Mouse (Mus musculus): Measurements from ENCODE around the gene Recql5. TPM values are rescaled to one million over a fixed set of nuclear protein-coding genes. Genes with fewer than 3 reads are reported as not detected.
"Not testable (repeated sequence)": the region's sequence is repeated elsewhere in the genome, so short reads cannot be mapped to it uniquely, and the experiment has no call there.

Gene Recql5
- polyA plus RNA-seq, 1 experiment from 2014 or later = 6.1 TPM

DNA sequence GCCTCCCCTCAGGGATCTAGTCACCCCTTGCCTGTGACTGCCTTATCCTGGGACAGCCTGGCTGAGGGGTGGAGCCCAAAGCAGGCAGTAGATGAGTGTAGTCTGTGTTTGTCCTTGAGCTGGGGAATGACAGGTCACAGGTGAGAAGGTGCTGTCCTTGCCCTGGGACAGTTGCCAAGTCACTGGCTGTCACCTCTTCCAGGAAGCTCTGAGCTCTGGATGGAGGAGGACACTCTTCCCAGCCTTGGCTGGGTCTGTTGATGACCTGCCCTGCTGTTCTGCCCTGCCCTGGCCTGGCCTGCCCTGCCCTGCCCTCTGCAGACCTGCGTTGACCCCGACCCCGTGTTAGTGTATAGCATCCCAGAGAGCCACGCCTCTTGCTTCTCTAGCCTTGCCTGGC is 60.8 kb downstream of the Recql5 start:
- TF ChIP-seq CTCF (IDR thresholded peaks at IDR 0.05; ENCODE audit: low read depth) (no peak), EP300 (IDR thresholded peaks at IDR 0.05; ENCODE audit: low read depth) (no peak)

DNA sequence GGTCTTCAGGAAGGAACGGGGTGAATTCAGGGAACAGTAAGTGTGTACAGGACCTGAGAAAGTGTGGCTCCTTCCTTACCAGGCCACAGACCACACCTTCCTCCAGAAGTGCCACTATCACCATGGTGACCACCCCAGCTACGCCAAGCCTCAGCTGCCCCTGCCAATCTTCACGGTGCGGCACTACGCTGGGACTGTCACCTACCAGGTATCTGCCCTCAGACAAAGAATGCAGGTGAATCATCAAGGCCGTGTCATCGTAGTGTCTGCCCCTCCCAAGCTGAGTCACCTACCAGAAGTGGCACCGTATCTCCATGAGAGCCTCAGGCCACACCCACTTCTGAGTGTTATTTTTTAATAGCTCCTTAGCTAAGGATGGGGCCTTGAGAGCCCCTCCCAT is 63.9 kb downstream of the Recql5 start:
- 49% methylated on average over 8 of the region's 8 CpGs for WGBS (ENCODE audit: insufficient replicate concordance)
- ATAC-seq (no peak), DNase-seq (no peak)
- Histone ChIP-seq H3K4me2 (ENCODE audit: low read depth, low read length) (no peak overlapping the region), H3K9me3 (ENCODE audit: low read length) (no peaks in the 10 kb centered on the region), H3K9ac (replicated peaks) (no peak overlapping the region), H3K4me1 (ENCODE audit: insufficient read depth) (peaks cover 2% of the 10 kb centered on the region; the same call in 1 of the 2 replicates), H3K36me3 (replicated peaks; ENCODE audit: insufficient read depth, low read length) (no peaks in the 10 kb centered on the region), H3K4me3 (ENCODE audit: low read depth, low read length) (no peak overlapping the region), H3K27ac (ENCODE audit: low read depth) (no peak overlapping the region), H3K27me3 (ENCODE audit: insufficient read depth, low read length) (no peaks in the 10 kb centered on the region)
- no peak for TF ChIP-seq CTCF (IDR thresholded peaks at IDR 0.05; ENCODE audit: low read depth)
- no peak for TF ChIP-seq EP300 (IDR thresholded peaks at IDR 0.05; ENCODE audit: low read depth)

More for the DNA sequence above, 60.8 kb downstream of the Recql5 start:
- Histone ChIP-seq H3K4me1 (ENCODE audit: insufficient read depth) (peaks cover 9% of the 10 kb centered on the region), H3K4me2 (ENCODE audit: low read depth, low read length) (no peak overlapping the region), H3K4me3 (ENCODE audit: low read depth, low read length) (no peak overlapping the region), H3K9me3 (ENCODE audit: low read length) (no peaks in the 10 kb centered on the region), H3K27me3 (ENCODE audit: insufficient read depth, low read length) (no peaks in the 10 kb centered on the region), H3K9ac (replicated peaks) (no peak overlapping the region), H3K36me3 (replicated peaks; ENCODE audit: insufficient read depth, low read length) (no peaks in the 10 kb centered on the region), H3K27ac (ENCODE audit: low read depth) (no peak overlapping the region)
- 52% methylated on average over 4 of the region's 4 CpGs for WGBS (ENCODE audit: insufficient replicate concordance)
- DNase-seq = peak; percentile 52
- ATAC-seq = peak; percentile 81

DNA sequence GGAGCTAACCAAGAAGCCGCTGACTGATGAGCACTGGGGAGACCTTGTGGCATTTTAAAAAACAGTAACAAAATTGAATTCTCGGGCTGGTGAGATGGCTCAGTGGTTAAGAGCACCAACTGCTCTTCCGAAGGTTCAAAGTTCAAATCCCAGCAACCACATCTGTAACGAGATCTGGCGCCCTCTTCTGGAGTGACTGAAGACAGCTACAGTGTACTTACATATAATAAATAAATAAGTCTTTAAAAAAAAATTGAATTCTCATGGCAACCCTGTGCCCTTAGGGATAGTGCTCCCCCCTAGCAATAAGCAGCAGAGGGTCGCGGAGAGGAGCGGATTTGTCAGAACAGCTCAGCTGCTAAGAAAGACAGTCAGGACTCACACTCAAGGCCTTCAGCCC is 69.4 kb downstream of the Recql5 start:
- Histone ChIP-seq H3K4me3 (ENCODE audit: low read depth, low read length) (no peak overlapping the region), H3K9ac (replicated peaks) (no peak overlapping the region), H3K4me1 (ENCODE audit: insufficient read depth) (peaks cover 4% of the 10 kb centered on the region), H3K27ac (ENCODE audit: low read depth) (no peak overlapping the region), H3K36me3 (replicated peaks; ENCODE audit: insufficient read depth, low read length) (no peaks in the 10 kb centered on the region), H3K9me3 (ENCODE audit: low read length) (no peaks in the 10 kb centered on the region), H3K27me3 (ENCODE audit: insufficient read depth, low read length) (peaks cover 18% of the 10 kb centered on the region), H3K4me2 (ENCODE audit: low read depth, low read length) (no peak overlapping the region)
- WGBS (ENCODE audit: insufficient replicate concordance) = 73% methylated on average over 8 of the region's 8 CpGs
- DNase-seq (no peak), ATAC-seq (no peak)
- TF ChIP-seq CTCF (IDR thresholded peaks at IDR 0.05; ENCODE audit: low read depth) = peak; percentile 37; the same call in 1 of the 2 replicates
- TF ChIP-seq EP300 (IDR thresholded peaks at IDR 0.05; ENCODE audit: low read depth) = no peak

- peak; percentile 91 for DNase-seq
- peak; percentile 90 for ATAC-seq
- Histone ChIP-seq H3K27ac (ENCODE audit: low read depth) (no peak overlapping the region), H3K9ac (replicated peaks) (peak overlapping the region; percentile 46), H3K36me3 (replicated peaks; ENCODE audit: insufficient read depth, low read length) (peaks cover 4% of the 10 kb centered on the region; the same call in 1 of the 2 replicates), H3K4me1 (ENCODE audit: insufficient read depth) (peaks cover 13% of the 10 kb centered on the region), H3K9me3 (ENCODE audit: low read length) (no peaks in the 10 kb centered on the region), H3K27me3 (ENCODE audit: insufficient read depth, low read length) (peaks cover 35% of the 10 kb centered on the region), H3K4me2 (ENCODE audit: low read depth, low read length) (peak overlapping the region; percentile 65), H3K4me3 (ENCODE audit: low read depth, low read length) (peak overlapping the region; percentile 34)
- WGBS (ENCODE audit: insufficient replicate concordance) = 4% methylated on average over 66 of the region's 75 CpGs
- TF ChIP-seq CTCF (IDR thresholded peaks at IDR 0.05; ENCODE audit: low read depth) = peak; percentile 81
- no peak for TF ChIP-seq EP300 (IDR thresholded peaks at IDR 0.05; ENCODE audit: low read depth)
These were observed 73.9 kb downstream of the Recql5 start for GRCm38 (mm10) chr11:115859143-115859945.

DNA sequence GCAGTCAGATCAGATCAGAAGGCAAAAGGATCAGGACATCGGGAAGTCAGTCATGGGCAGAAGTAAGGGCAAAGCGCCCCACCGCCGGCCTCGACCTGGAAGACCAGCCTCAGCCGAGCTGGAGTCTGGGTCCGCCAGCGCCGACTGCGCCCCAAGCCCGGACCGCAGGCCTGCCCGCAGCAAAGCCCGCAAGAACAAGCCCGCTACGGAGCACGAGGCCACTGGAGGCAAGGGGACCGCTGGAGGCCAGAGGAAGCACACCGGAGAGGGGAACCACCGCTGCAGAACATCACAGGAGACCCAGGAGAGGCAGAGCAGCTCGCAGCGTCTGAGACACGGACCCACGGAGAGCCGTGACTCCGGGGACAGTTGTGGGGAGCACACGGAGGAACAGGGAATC is 74.9 kb downstream of the Recql5 start, which contains the start of gene Myo15b:
Gene Myo15b (plus strand): TSS at position 53 of the 400 bp plus-strand sequence.
- WGBS (ENCODE audit: insufficient replicate concordance) = 13% methylated on average over 27 of the region's 27 CpGs

DNA sequence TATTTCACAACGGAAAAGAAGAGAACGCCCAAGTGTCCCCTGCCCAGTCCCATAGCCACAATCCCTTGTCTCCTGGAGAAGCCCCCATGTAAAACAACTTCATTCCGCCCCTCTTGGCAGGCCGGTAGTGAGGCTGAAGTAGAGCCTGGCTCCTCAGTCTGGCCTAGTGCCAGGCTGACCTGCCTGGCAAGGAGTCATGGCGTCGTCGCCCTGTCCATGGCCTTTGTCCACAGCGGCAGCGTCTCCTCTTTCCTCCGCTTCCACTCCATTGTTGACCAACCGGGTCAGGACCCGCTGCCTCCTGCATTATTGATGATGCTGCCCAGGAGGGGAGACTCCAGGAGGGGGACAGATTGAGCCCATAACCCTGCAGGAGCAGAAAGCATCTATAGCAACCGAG is 75.3 kb downstream of the Recql5 start:
- Histone ChIP-seq H3K4me3 (ENCODE audit: low read depth, low read length) (no peak overlapping the region), H3K36me3 (replicated peaks; ENCODE audit: insufficient read depth, low read length) (peaks cover 13% of the 10 kb centered on the region), H3K9me3 (ENCODE audit: low read length) (no peaks in the 10 kb centered on the region), H3K27me3 (ENCODE audit: insufficient read depth, low read length) (peaks cover 35% of the 10 kb centered on the region), H3K27ac (ENCODE audit: low read depth) (no peak overlapping the region), H3K4me1 (ENCODE audit: insufficient read depth) (peaks cover 13% of the 10 kb centered on the region), H3K4me2 (ENCODE audit: low read depth, low read length) (0 out of 2 replicates have a peak overlapping the region, but pooled peaks have one; percentile 26), H3K9ac (replicated peaks) (peak overlapping the region; percentile 6; the same call in 1 of the 2 replicates)
- ATAC-seq (no peak), DNase-seq (no peak)
- 61% methylated on average over 13 of the region's 13 CpGs for WGBS (ENCODE audit: insufficient replicate concordance)
- TF ChIP-seq CTCF (IDR thresholded peaks at IDR 0.05; ENCODE audit: low read depth) = no peak
- no peak for TF ChIP-seq EP300 (IDR thresholded peaks at IDR 0.05; ENCODE audit: low read depth)

More for the DNA sequence above, 74.9 kb downstream of the Recql5 start, which contains the start of gene Myo15b:
- H3K27me3 ChIP-seq (ENCODE audit: insufficient read depth, low read length) = peaks cover 35% of the 10 kb centered on the region
- no peak for DNase-seq
- H3K36me3 ChIP-seq (replicated peaks; ENCODE audit: insufficient read depth, low read length) = peaks cover 9% of the 10 kb centered on the region
- H3K4me1 ChIP-seq (ENCODE audit: insufficient read depth) = peaks cover 13% of the 10 kb centered on the region
- H3K4me3 ChIP-seq (ENCODE audit: low read depth, low read length) = peak within 1 kb of the TSS; percentile 34
- ATAC-seq = no peak
- H3K4me2 ChIP-seq (ENCODE audit: low read depth, low read length) = peak within 1 kb of the TSS; percentile 65
- H3K9ac ChIP-seq (replicated peaks) = peak within 1 kb of the TSS; percentile 46
- H3K9me3 ChIP-seq (ENCODE audit: low read length) = no peaks in the 10 kb centered on the region
- no peak for TF ChIP-seq CTCF (IDR thresholded peaks at IDR 0.05; ENCODE audit: low read depth)
- H3K27ac ChIP-seq (ENCODE audit: low read depth) = no peak within 1 kb of the TSS

DNA sequence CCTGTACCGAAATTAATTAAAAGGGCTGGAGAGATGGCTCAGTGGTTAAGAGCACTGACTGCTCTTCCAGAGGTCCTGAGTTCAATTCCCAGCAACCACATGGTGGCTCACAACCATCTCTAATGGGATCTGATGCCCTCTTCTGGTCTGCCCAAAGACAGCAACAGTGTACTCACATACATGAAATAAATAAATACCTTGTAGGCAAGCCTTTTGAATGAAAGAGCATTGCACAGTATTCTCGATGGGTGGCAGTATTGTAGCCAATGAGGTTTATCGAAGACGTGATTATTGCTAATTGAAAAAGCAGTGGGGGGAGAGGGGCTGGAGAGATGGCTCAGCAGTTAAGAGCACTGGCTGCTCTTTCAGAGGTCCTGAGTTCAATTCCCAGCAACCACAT is 76.1 kb downstream of the Recql5 start:
- not testable (repeated sequence) for DNase-seq; H3K9ac ChIP-seq (replicated peaks); H3K27ac ChIP-seq (ENCODE audit: low read depth); H3K9me3 ChIP-seq (ENCODE audit: low read length); H3K4me3 ChIP-seq (ENCODE audit: low read depth, low read length); ATAC-seq; H3K4me2 ChIP-seq (ENCODE audit: low read depth, low read length)
- H3K27me3 ChIP-seq (ENCODE audit: insufficient read depth, low read length) = peaks cover 35% of the 10 kb centered on the region
- 90% methylated on average over 4 of the region's 4 CpGs for WGBS (ENCODE audit: insufficient replicate concordance)
- peaks cover 18% of the 10 kb centered on the region for H3K36me3 ChIP-seq (replicated peaks; ENCODE audit: insufficient read depth, low read length)
- peaks cover 13% of the 10 kb centered on the region for H3K4me1 ChIP-seq (ENCODE audit: insufficient read depth)

Measured in liver, postnatal 0 days (tissue).